Mouse (Mus musculus) lung, postnatal 36 days (tissue): ENCODE results near the gene Mbl2.
"Not testable (repeated sequence)": the region's sequence is repeated elsewhere in the genome, so short reads cannot be mapped to it uniquely, and the experiment has no call there.

Experiments
- DNase-seq: peaks from one replicate; pipeline ENCODE4 v3.0.0; 2022; ENCODE audit warnings: mixed read lengths

The Mbl2 gene

DNA sequence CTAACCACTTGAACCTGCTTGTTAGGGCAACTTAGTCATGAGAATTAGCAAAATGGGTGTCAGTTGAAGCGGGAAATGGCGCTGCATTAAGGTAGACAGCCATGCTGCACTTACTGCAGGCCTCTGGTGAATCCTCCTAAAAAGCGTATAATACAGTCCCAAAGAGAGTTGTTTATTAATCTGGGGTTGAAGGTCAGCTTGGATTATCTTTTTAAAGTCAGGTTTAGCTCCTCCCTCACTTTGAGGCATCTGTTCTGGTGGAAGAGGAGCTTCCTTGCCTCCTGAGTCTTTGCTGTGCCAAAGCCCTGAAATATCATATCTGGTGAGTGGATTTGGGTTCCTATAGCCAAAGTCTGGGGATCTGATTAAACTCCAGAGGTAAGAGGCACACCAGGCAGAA, at the start of gene Mbl2:
Gene Mbl2, plus strand, starts transcription at position 252 of the 400 bp plus-strand sequence.
- no peak for DNase-seq

DNA sequence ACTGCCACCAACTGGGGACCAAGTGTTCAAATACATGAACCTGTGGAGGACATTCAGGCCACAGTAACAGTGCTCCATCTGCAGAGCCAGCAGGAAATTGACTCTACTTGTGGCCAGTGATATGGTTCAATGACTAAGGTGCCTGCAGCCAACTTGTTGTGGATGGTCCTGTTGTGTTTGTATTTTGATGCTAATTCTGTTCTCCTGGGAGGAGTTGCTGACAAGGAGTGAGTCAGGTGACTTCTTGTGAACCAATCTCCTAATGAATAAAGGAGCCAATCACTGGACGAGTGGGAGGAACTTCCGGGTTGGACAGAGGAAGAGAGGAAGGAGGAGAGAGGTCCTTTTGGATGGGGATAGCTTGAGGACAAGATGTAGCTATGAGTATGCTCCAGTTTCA, 47.2 kb upstream of the Mbl2 start:
- DNase-seq = no peak

GRCm38 (mm10) chr19:30187232-30187631, 45.5 kb upstream of the Mbl2 start:
- peak; percentile 11 for DNase-seq

- DNase-seq = no peak
Observed at GRCm38 (mm10) chr19:30194999-30195398, 37.7 kb upstream of the Mbl2 start.

- DNase-seq = no peak
Observed at GRCm38 (mm10) chr19:30202177-30202576, 30.6 kb upstream of the Mbl2 start.

DNA sequence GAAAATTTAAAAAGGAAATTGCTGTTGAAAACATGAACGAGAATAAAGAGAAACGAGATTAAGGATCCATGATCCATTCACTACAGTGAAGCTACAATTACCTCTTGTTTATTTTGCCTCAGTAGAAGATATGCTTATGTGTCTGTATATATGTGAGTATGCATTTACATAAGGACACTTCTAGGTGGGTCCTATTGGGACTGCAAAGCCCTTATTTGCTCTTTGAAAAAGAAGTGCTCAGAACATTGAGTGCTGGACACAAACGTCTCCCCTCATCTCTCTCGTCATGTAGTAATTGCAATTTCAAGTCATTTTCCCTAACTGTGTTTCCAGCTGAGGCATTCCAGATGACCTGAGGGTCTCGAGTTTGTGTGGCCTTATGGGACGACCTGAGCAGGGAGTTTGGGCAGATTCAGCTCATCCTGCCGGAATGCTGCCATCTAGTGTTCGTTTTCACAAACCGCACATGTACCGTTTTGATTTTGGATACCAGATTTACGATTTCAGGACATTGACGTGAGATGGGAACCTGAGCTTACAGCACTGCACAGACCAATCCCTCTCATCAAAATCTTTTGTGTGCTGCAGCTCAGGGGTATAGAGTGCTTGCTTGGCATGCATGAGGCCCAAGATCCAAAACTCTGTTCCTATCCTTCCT, 27.5 kb upstream of the Mbl2 start:
- peak; percentile 49 for DNase-seq

GRCm38 (mm10) chr19:30205874-30206273, 26.9 kb upstream of the Mbl2 start:
- no peak for DNase-seq

- no peak for DNase-seq
Observed at GRCm38 (mm10) chr19:30206981-30207380, 25.8 kb upstream of the Mbl2 start.

GRCm38 (mm10) chr19:30209006-30209405, 23.7 kb upstream of the Mbl2 start:
- not testable (repeated sequence) for DNase-seq

- no peak for DNase-seq
Observed at GRCm38 (mm10) chr19:30214026-30214425, 18.7 kb upstream of the Mbl2 start.

DNA sequence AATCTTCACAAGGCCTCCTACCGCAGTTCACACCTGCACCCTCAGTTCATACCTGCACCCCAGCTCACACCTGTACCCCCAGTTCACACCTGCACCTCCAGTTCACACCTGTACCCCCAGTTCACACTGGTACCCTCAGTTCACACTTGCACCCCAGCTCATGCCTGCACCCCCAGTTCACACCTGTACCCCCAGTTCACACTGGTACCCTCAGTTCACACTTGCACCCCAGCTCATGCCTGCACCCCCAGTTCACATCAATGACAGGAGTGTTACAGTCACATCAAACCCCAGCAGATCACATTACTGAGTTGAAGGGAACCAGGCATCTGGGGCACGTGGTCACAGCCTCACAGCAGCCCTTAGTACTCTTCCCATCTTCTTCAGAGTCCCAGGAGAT, 17.0 kb upstream of the Mbl2 start:
- DNase-seq = not testable (repeated sequence)

GRCm38 (mm10) chr19:30216186-30216585, 16.6 kb upstream of the Mbl2 start:
- no peak for DNase-seq

DNA sequence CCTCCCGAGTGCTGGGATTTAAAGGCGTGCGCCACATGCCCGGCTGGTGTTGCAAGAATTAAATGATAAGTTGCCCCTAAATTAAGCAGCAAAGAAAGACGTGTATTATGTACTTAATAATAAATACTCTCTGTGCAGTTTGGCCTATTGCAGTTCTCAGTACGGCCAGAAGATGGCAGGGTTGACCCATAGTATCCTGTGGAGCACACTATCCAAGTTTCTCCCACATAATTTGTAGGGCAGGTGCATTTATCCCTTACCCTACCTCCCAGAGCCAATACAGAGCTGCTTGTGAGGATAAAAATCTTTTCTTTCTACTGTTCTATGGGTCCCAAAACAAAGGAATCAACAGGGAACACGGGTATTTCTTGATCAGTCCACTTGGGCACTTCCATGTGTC, 15.4 kb upstream of the Mbl2 start:
- DNase-seq = peak; percentile 76

- DNase-seq = not testable (repeated sequence)
Observed at GRCm38 (mm10) chr19:30222593-30222992, 10.1 kb upstream of the Mbl2 start.

DNA sequence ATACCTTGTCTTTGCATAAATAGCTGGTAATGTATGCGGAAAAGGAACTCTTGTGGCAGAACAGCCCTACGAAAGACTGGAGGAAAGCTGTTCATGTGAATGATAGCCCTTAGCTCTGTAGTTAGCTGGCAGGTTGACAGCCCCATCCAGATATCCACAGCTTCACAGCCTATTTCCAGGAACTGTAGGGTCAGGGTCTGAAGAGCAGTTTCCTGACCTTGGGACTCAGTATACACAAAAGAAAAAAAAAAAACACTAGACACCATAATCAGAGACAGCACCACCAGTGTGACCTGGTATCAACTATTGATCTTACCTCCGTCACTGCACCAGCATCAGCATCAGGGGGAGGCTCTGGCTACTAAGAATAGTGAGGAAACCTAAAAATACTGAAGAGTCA, 3.3 kb upstream of the Mbl2 start:
- no peak for DNase-seq

DNA sequence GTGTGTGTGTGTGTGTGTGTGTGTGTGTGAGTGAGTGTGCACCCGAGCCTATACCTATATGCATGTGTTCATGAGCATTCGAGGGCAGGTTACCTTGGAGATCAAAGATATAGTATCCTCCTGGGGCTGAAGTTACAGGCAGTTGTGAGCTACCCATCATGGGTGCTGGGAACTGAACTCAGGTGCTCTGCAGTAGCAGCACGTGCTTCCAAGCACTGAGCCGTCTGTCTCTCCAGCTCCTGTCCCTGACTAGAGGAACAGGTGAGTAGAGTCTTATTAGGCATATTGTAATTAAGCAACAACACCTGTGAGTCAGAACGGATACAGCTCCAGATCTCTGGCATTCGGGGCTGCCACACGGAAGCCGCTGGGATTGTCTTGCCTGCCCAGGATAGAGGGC, 1.7 kb downstream of the Mbl2 start:
- DNase-seq = no peak

- peak; percentile 49 for DNase-seq
Observed at GRCm38 (mm10) chr19:30247359-30247758, 14.6 kb downstream of the Mbl2 start.

GRCm38 (mm10) chr19:30248822-30249221, 16.1 kb downstream of the Mbl2 start:
- peak; percentile 78 for DNase-seq

GRCm38 (mm10) chr19:30252253-30252652, 19.5 kb downstream of the Mbl2 start:
- peak; percentile 62 for DNase-seq

GRCm38 (mm10) chr19:30256339-30256738, 23.6 kb downstream of the Mbl2 start:
- DNase-seq = no peak

DNA sequence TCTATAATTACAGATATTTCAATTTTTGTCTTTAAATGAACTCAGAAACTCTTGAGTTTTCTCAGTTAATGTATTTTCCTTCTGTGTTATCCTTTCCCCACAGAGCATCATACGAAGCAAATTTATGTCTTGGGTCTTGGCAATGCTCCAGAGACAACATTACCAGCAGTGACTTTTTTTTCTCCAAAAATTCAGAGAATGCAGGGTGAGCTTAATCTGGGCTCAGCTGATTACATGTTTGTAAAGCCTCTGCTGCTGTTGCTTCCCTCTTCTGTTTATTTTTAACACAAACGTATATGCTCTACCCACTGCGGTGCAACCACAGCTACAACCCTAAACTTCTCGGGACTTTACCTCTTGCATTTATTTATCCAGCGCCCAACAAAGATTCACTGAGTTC, 48.4 kb downstream of the Mbl2 start:
- DNase-seq = no peak

DNA sequence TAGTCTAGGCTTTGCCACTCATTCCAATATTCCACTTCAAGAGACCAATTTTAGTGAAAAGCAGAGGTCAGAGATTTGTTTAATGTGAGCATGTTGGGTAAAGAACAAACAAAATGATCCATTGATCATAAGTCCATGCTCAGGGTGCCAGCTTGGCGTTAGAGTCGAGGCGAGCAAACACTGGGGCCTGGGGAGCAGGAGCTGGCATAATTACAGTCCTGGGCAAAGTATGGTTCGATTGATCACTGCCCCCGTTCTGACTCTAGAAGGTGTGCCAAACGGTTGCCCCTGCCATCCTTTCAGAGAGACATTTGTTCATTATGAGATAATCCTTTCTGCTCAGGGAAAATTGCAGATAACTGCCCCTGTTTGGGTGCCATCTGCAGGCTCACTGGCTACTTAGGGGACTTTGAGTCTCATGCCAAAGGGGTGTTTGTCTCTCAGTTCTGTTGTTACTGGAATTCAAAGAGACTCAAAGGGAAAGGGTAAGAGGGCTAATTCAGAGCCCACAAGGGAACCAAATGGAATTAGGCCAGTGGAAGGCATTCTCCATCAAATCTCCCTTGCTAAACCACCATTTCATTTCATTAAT, 55.3 kb downstream of the Mbl2 start:
- DNase-seq = no peak
